Comparison of ENCODE assay signal across 22 mouse cellular contexts in the genomic region with DNA sequence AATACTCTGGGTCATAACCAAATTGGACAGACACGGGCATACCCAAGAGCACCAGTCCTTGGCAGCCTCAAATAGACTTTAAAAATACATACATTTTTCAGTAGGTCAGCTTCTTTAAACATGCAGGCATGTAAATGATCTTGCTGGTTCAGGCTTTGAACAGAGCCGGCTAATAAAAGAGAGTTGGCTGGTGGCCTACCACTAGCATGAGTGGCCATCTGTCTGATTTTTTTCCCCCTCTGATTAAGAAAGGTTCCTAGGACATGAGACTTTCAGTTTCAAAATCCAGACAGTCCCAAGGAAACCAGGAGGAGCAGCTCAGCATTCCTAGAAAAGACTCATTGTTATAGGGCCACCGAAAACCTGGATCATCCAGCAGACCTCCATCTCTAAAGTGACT. TPM values are rescaled to one million over a fixed set of nuclear protein-coding genes. Genes with fewer than 3 reads are reported as not detected.
DNase-seq lines count a peak whose midpoint lies in the region; ATAC-seq lines count a peak whose summit lies in the region.
"Had no signal": no experiment of that assay in that cellular context is flagged by ENCODE, and none has a peak within 500 bp of the region (broad histone marks: within the 10 kb centered on the region; RNA-seq: fewer than 3 reads in every experiment).

No protein-coding gene starts in this region.

- H3K36me3 ChIP-seq in forebrain, embryonic 15.5 days, result no peaks in the 10 kb centered on the region
- no peaks in the 10 kb centered on the region for H3K36me3 ChIP-seq in forebrain, embryonic 13.5 days (ENCODE audit: poor library complexity, severe bottlenecking)
- H3K36me3 ChIP-seq: embryonic facial prominence, embryonic 10.5 days; G1E; heart, embryonic 10.5 days; intestine, embryonic 15.5 days had no signal

- H3K27me3 ChIP-seq in forebrain, embryonic 15.5 days, result no peaks in the 10 kb centered on the region
- peaks cover 21% of the 10 kb centered on the region for H3K27me3 ChIP-seq in forebrain, embryonic 13.5 days

- H3K27ac ChIP-seq in forebrain, embryonic 15.5 days (replicated peaks), result no peak overlapping the region
- no peak overlapping the region for H3K27ac ChIP-seq in forebrain, embryonic 13.5 days
- H3K27ac ChIP-seq: embryonic facial prominence, embryonic 10.5 days; gastrocnemius, adult 2 months; heart, embryonic 10.5 days; hindbrain, embryonic 14.5 days; intestine, embryonic 15.5 days had no signal

- no peaks in the 10 kb centered on the region for H3K9me3 ChIP-seq in forebrain, embryonic 15.5 days
- H3K9me3 ChIP-seq in forebrain, embryonic 13.5 days (replicated peaks), result no peaks in the 10 kb centered on the region
- H3K9me3 ChIP-seq: embryonic facial prominence, embryonic 10.5 days; G1E; heart, embryonic 10.5 days; intestine, embryonic 15.5 days had no signal

- no peak overlapping the region for H3K4me2 ChIP-seq in forebrain, embryonic 15.5 days (replicated peaks)
- H3K4me2 ChIP-seq in forebrain, embryonic 13.5 days, result no peak overlapping the region
- H3K4me2 ChIP-seq: hindbrain, embryonic 14.5 days; intestine, embryonic 15.5 days had no signal

- no peak overlapping the region for H3K9ac ChIP-seq in forebrain, embryonic 15.5 days (replicated peaks)
- H3K9ac ChIP-seq in forebrain, embryonic 13.5 days, result no peak overlapping the region
- H3K9ac ChIP-seq: forebrain, postnatal 0 days; hindbrain, embryonic 14.5 days; intestine, embryonic 15.5 days had no signal

- no peak overlapping the region for H3K4me3 ChIP-seq in forebrain, embryonic 15.5 days
- H3K4me3 ChIP-seq in forebrain, embryonic 13.5 days, result no peak overlapping the region
- H3K4me3 ChIP-seq: embryonic facial prominence, embryonic 10.5 days; gastrocnemius, adult 2 months; heart, embryonic 10.5 days; intestine, embryonic 15.5 days had no signal

- no peak for DNase-seq in cerebellum, adult 8-10 months
- peak; percentile 47 for DNase-seq in cerebellum, adult 9-10 months
- peak; percentile 45 to 63 for DNase-seq in cerebellum, postnatal 25 days
- DNase-seq in lung, postnatal 4 days, result no peak
- no peak for DNase-seq in MN1 (ENCODE audit: low spot score)
- DNase-seq: adrenal gland, postnatal 10 days; B cell, adult 2 months; forebrain, postnatal 0 days; gastrocnemius, adult 2 months; gastrocnemius, postnatal 36 days; heart, adult 18-20 months; heart, postnatal 10 days; kidney, adult 18-20 months had no signal

- peak; percentile 59; the same call in 1 of the 2 replicates for ATAC-seq in cerebellum, adult (ENCODE audit: insufficient number of reproducible peaks, low FRiP score, low TSS enrichment)
- peak; percentile 45; the same call in 1 of the 2 replicates for ATAC-seq in forebrain, embryonic 15.5 days (replicated peaks)
- no peak for ATAC-seq in forebrain, embryonic 13.5 days
- ATAC-seq: CD4-positive, CD25-positive, alpha-beta regulatory T cell, adult 4 months; forebrain, postnatal 0 days; intestine, embryonic 15.5 days had no signal

- H3K4me1 ChIP-seq in forebrain, embryonic 15.5 days, result peaks cover 22% of the 10 kb centered on the region
- H3K4me1 ChIP-seq in forebrain, embryonic 13.5 days, result peaks cover 10% of the 10 kb centered on the region; the same call in 1 of the 2 replicates
- H3K4me1 ChIP-seq: embryonic facial prominence, embryonic 10.5 days; heart, embryonic 10.5 days; intestine, embryonic 15.5 days had no signal

- 59% methylated on average over 3 of the region's 3 CpGs for WGBS in forebrain, embryonic 15.5 days
- 71% methylated on average over 3 of the region's 3 CpGs for WGBS in forebrain, embryonic 13.5 days

RNA-seq across cellular contexts. Expression of gene Rai2, which starts 15.0 kb away (rescaled TPM):
- 15.8 and 16.5 TPM in 2 replicates for polyA plus RNA-seq in forebrain, embryonic 15.5 days (2015; fragmentation: Nextera tagmentation; extraction: Ambion mirVana)
- 10.5 and 13.2 TPM in 2 replicates for polyA plus RNA-seq in forebrain, embryonic 13.5 days (2015; fragmentation: Nextera tagmentation; extraction: Ambion mirVana)
- polyA plus RNA-seq: CD4-positive, CD25-positive, alpha-beta regulatory T cell, adult 4 months; G1E had no signal

Comparison
In these comparisons a context has a peak if more than half of its experiments do, and no peak if none do; other contexts are left out.
1. DNase-seq: peak in cerebellum, adult 9-10 months (single experiment) and cerebellum, postnatal 25 days (2 of 2); none in cerebellum, adult 8-10 months (single experiment), lung, postnatal 4 days (0 of 2) and MN1 (single experiment).